Mouse (Mus musculus) 3T3-L1 (cell line): ENCODE data around the gene Gm10354.
"Not testable (repeated sequence)": the region's sequence is repeated elsewhere in the genome, so short reads cannot be mapped to it uniquely, and the experiment has no call there.

Experiments
- DNase-seq: peaks from one replicate; pipeline ENCODE4 v3.0.0-alpha.2; 2015; ENCODE audit warnings: low read depth, low spot score

Gm10354 gene

DNA sequence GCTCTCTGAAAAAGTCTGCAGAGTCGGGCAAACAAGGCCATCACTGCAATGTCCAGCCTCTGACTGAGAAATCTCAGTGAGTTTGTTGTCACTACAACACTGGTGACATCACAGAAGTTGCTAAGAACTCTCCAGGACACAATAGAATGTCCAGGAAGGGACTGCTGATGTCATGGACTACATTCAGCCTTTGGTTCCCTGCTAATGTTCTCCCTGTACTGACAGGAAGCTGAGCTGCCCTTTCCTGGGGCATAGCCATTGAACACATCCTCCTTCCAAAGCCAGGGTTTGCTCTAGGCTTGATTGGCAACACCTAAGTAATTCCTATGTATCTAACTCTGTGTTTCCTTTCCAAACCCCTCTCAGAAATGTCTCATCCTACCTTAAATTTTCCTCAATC, at the start of gene Gm10354:
Gm10354 (minus strand) TSS at position 101 of the 400 bp plus-strand sequence.
- DNase-seq, result not testable (repeated sequence)

DNA sequence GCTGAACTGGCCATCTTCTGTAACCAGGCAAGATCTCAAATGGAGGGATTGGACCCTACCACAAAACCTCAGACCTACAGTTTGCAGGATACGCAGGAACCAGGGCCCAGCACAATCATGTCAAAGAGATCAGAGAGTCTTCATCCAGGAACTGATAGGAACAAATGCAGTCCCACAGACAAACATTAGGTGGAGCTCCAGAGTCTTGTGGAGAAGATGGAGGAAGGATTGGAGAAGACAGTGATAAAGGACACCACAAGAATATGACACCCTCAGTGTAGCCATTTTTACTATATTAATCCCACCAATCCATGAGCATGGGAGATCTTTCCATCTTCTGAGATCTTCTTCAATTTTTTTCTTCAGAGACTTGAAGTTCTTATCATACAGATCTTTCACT, 45.6 kb upstream of the Gm10354 start:
- peak; percentile 37 for DNase-seq

DNA sequence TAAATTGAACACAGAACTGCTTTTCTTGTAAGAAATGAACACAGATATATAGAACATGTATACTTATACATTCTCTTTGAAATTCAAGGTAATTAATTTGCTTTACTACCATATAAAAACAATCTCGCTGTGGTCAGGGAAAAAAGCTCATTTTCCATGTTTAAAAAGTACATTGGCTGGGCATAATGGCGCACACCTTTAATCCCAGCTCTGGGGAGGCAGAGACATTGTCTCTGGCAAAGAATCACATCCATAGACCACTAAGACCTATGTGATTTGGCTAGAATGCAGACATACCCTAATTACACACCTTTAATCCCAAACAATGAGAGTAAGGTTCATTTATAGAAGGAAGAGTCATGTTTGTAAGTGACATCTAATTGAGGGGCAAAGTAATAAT, 41.3 kb upstream of the Gm10354 start:
- not testable (repeated sequence) for DNase-seq

DNA sequence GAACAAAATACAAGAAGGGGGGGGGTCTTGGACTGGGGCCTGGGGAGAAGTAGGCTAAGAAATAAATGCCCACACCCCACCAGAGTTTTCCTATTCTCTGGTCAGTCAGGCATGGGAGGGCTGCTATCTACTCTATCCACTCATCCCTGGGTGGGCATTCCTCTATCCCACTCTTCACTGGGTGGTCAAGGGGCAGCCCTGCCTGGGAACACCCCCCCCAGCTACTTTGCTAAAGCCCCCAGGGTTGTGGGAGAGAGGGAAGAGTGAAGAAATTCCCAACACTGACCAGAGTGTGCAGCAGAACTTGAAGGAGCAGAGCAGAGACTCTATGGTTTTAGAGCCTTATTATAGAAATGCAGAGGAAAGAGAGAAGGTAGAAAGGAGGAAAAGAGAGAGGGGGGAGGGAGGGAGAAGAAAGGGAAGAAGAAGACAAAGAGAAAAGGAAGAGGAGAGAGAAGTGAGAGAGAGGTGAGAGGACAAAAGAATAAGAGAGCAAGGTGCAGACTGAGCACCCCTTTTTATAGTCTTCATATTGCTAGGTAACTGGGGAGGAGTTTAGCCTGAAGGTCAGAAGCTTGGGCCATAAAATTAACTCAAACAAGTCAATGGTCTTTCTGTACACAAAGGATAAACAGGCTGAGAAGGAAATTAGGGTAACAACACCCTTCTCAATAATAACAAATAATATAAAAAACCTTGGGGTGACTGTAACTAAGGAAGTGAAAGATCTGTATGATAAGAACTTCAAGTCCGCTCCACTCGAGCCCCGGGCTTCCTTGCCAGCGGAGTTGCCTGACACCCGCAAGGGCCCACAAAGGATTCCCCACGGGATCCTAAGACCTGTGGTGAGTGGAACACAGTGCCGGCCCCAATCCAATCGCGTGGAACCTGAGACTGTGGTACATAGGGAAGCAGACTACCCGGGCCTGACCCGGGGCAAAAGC, 32.2 kb upstream of the Gm10354 start:
- not testable (repeated sequence) for DNase-seq

DNA sequence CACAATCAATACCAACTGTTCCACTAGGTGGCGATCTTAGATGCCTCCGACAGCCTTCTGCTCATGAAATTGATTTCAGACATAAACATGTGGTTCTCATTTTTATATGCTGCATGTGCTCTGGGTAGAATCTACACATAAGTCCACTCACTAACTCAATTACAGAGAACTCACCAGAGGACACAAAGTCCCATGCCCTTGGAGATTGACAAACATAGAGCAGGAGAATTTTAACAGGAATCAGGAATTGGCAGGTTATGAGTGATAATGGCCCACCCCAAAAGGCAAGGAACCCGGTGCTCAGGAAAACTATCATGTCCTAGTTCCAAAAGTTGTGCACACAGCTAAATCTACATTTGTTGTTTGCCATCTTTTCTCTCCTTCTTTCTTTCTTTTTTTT, 28.2 kb upstream of the Gm10354 start:
- DNase-seq, result peak; percentile 44

DNA sequence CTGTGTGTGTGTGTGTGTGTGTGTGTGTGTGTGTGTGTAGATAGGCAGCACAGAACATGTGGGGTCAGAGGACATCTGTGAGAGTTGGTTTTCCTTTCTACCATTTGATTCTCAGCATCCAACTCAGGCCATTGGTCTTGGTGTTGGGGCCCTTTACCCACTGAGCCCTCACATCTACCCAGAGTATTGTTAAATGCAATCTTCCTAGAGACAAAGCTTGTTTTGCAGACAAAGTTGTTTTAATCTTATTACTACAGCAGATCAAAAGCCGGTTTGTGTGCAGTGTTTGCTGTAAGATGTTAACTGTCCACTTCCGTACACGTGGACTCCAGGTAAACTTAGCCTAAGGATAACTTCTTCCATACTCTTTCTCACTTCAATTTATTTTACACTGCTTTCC, 27.6 kb upstream of the Gm10354 start:
- peak; percentile 11 for DNase-seq

DNA sequence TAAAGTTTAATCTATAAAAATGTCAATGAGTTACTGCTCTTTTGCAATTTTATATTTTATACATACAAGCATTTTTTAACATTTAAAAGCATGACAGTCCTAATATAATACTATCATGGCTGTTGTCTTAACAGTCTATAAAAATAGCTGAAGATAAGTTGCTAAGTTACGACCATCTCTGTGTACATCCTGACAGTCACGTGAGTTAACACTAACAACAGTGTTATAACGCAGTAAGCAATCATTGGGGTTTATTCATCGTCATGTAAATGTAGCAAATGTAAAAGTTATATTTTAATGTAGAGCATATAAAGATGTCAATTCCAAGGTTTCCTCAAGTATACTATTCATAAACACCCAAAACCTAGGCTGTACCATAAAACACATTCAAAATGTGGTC, 26.8 kb upstream of the Gm10354 start:
- not testable (repeated sequence) for DNase-seq

DNA sequence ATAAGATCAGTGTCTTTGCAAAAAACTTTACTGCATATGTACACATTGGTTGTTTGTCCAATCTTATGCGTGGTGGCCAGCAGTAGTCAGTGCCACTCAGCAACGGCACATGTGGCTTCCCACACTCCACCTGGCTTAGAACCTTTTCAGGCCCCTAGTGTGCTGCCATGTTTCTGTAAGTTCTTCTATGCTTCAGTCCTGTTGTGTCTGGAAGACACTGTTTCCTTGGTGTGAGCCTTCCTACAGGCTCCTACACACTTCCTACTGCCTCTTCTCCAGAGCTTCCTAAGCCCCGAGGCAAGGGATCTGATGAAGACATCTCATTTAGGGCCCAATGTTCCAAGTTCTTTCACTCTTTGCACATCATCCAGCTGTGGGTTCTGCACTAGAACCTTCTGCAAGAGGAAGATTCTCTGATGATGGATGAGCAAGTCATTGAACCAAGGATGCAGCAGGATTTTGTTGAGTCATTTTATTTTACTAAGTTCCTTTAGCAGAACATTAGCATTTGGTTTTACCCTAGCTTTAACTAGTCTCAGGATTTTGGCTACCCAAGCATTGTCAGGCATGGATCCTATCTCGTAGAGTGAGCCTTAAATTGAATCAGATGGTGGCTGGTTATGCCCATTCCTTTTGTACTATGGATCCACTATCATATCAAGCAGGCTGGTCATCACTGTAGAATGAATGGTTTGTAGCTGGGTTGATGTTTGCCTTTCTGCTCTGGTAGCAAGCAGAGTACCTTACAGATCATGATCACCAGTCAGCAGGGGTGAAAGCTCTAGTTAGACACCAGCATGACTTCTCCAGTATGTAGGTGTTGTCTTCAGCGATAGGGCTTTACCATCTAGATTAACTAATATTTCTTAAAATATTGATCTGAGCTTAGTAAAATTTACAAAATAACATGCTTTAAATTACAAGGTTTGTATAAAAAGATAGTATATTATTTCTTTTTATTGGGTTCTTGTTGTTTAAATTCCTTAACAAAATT, 26.1 kb upstream of the Gm10354 start:
- not testable (repeated sequence) for DNase-seq

DNA sequence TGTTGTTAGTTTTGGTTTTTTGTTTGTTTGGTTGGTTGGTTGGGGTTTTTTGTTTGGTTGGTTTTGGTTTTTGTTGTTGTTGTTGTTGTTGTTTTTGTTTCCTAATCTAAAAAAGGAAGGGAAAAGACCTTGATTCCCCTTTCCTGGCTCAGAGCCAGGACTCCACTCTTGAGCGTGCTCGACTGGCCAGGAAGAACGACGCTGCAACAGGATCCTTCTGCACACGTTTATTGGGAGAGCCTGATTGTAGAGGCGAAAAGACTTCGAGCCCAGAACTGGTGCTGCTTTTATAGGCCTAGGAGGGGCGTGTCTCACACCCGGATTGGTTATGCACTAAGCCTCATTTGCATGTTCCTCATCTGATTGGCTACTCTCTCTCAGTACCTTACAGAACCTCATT, 19.3 kb upstream of the Gm10354 start:
- DNase-seq, result not testable (repeated sequence)

DNA sequence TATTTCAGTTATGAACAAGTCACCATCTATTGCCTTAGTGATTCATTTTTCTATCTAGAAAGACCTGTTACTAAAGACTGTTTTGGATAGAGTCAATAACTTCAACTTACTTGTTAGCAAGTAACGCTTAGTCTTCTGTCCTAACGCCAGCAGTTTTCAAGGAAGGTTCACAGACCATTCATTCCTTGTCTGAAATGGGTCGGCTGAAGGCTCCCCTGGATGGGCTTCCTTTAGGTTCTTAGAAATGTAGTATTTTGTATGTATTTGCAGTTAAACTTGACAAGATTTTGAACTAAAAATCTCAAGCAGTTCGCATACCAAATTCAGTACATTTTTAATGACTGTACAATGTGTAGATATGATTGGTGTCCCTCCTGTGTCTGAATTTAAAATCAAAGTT, 18.8 kb upstream of the Gm10354 start:
- not testable (repeated sequence) for DNase-seq

DNA sequence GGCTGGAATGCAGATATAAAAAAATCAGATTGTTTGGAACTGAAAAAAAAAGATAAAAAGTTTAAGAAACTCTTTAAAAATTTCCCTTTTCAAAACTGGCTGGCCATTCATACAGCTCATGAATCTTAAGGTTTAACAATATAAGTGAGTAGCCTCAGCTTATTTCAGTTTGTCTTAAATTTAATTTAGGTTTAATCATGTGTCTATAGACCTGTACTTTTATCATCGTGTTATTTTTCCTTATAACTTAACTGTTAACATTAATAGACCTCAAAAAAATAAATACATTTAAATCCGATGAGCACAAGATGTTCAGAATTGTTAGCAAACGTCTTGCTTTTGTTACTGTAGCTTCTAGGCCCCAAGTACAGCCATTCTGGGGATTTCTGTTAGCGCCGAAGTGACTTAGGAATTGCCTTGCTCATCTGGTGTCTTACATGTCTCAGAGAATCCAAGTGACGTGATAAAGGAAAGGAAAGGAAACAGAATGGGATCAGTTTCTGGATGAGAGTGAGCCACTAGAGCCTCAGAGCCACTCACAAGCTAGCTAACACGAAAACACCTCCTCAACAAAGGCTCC, 18.0 kb upstream of the Gm10354 start:
- not testable (repeated sequence) for DNase-seq

DNA sequence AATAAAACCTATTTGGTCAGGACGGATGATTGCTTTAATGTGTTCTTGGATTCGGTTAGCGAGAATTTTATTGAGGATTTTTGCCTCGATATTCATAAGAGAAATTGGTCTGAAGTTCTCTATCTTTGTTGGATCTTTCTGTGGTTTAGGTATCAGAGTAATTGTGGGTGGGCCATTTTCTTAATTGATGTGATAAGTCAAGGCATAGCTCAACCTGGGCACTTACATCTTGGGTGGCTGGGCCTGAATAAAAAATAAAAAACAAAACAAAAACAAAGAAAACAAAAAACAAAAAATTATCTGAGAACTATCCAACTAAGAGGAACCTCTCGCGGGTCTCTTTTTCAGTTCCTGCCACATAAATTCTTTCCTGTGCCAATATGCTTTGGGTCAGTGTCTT, 15.4 kb upstream of the Gm10354 start:
- not testable (repeated sequence) for DNase-seq

DNA sequence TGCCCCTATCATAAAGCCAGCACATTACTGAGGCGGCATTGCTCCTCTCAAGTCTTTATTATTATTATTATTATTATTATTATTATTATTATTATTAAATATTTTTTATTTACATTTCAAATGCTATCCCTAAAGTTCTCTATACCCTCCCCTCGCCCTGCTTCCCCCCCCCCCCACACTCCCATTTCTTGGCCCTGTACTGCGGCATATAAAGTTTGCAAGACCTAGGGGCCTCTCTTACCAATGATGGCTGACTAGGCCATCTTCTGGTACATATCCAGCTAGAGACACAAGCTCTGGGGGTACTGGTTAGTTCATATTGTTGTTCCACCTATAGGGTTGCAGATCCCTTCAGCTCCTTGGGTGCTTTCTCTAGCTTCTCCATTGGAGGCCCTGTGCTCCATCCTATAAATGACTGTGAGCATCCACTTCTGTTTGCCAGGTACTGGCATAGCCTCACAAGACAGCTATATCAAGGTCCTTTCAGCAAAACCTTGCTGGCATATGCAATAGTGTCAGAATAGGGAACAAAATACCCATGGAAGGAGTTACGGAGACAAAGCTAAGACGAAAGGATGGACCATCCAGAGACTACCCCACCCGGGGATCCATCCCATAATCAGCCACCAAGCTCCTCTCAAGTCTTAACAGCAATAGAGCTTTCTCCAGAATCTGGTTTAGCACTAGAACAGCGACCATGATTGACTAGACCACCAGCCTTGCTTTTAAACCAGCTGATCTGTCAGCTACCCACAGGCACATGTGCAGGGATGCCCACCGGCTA, 11.8 kb upstream of the Gm10354 start:
- DNase-seq, result not testable (repeated sequence)

DNA sequence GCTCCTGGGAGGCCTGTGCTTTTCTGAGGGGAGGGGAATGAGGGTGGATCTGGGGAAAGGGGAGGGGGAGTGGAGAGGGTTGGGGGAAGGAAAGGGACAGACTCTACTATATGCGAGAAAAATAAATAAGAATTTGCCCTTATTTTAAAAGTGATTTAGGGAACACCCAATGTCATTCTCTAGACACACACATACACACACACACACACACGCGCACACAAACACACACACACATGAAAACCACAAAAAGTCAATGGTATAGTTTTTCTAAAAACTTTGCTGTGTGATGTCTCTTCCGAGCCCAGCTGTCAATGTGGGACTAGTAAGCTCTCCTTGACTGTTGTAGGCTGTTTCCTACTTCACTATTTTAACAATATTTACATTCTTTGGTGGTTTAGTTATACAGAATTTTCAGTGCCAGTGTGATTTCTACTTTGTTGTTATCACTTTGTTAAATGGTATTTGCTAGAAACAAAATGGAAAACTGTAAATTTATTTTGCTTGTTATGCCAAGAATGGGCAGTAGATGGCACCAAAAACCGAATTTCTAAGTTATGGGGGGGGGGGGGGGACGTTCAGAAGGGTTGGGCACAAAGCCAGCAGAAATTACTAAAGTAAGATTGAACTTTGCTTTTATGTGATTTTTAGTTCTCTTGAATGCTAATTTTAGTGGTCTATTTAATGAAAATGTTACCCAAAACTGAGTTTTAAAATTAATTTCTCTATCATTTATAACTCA, 8.1 kb upstream of the Gm10354 start:
- DNase-seq, result not testable (repeated sequence)

DNA sequence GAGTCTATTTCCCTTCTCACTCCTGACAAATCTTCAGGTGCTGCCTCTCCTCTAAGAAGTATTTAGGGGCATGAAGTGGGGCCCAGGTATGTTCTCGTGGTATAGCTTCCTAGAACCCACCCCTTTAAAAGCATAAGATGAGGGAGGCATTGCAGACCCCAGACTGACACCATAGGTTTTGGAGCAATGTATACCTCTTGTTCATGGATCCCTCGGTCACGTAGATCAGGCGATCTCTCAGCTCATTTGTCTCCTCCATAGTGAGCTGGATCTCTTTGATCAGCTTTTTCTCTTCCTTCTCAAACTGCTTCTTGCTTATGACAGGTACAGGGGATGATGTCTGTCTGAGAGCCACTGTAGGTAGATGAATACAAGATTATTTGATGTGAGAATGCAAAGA, 1.4 kb downstream of the Gm10354 start:
- not testable (repeated sequence) for DNase-seq

DNA sequence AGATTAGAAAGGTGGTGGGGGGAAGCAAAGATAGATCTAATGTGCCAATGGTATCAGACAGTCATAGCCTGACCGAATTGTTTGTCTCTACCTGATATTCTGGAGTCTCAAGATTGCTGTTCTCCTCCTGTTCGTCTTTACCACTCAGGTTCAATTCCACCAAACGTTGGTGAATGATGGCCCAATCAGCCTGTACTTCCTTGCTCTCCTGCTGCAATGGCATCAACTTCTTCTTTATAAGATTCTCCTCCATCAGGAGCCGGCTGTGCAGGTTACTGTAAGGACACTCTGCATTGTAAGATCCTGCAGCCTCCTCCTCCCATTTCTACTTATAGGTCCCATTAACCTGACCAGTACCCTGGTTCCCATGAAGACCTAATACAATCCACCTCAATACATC, 3.4 kb downstream of the Gm10354 start:
- not testable (repeated sequence) for DNase-seq

DNA sequence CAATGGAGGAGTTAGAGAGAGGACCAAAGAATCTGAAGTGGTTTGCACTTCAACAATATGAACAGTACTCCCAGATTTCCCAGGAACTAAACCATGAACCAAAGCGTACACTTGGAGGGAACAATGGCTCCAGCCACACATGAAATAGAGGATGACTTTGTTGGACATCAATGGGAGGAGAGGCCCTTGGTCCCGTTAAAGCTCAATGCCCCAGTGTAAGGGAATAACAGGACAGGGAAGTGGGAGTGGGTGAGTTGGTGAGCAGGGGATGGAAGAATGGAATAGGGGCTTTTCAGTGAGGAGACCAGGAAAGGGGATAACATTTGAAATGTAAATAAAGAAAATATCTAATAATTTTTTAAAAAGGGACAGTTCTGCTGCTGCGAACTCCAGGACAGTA, 5.9 kb downstream of the Gm10354 start:
- not testable (repeated sequence) for DNase-seq

DNA sequence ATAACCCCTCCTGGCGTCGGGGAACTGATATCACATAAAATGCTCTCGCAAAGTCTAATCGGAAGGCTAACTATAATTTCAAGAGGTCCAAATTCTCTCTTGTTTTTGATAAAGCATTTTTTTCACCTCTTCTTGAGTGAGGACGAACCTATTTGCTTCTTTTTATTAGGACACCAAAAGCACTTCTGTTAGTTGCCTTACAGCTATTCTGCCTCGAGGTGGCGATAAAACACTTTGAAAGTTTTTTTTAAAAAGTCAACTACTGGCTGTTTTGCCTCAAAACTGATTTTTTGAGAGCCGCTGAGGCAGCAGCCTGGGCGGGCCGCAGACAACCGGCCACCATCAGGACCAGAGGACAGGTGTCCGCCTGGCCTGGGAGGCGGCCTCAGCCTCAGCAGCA, 14.9 kb downstream of the Gm10354 start:
- DNase-seq, result peak; percentile 69

DNA sequence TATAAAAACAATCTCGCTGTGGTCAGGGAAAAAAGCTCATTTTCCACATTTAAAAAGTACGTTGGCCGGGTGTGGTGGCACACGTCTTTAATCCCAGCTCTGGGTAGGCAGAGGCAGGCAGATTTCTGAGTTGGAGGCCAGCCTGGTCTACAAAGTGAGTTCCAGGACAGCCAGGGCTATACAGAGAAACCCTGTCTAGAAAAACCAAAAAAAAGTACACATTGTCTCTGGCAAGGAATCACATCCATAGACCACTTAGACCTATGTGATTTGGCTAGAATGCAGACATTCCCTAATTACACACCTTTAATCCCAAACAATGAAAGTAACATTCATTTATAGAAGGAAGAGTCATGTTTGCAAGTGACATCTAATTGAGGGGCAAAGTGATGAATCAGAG, 17.2 kb downstream of the Gm10354 start:
- not testable (repeated sequence) for DNase-seq
